Mouse (Mus musculus) left cerebral cortex, adult 2 months (tissue): ENCODE measurements around the gene Rbfox1. TPM values are rescaled to one million over a fixed set of nuclear protein-coding genes. Genes with fewer than 3 reads are reported as not detected.

Experiments
- DNase-seq, 2 experiments: peaks; one replicate each; pipeline ENCODE4 v3.0.0; 2021 to 2022; ENCODE audit warnings: low spot score in 2 of 2, mixed read lengths in 1 of 2; ENCODE audit errors: extremely low spot score in 1 of 2
- H3K27ac ChIP-seq: fragments of 200-600 bp; 2 replicates; pipeline ENCODE4 v1.8.1; 2022
- H3K4me3 ChIP-seq: fragments of 200-600 bp; 2 replicates; pipeline ENCODE4 v1.8.1; 2022
- CTCF ChIP-seq: fragments of 200-600 bp; IDR thresholded peaks from 2 replicates; pipeline ENCODE4 v1.8.1; 2022; ENCODE audit warnings: antibody characterized with exemption, mild to moderate bottlenecking, moderate library complexity
- intact Hi-C: fragments of 180-260 bp; cut with DNase I; formaldehyde crosslinking; loops from one replicate; pipeline ENCODE4 v1.15.1; 2025
- total RNA-seq, 2 experiments: library from RNA; stranded (reverse); gene quantifications; 2 replicates each; pipeline ENCODE4 v1.2.3; 2021

Gene Rbfox1
- total RNA-seq, 2 experiments from 2014 or later: 330 to 336 TPM

- no peak for DNase-seq
- intact Hi-C loops: no loop called here
- TF ChIP-seq CTCF: no peak
- no peak overlapping the region for H3K4me3 ChIP-seq
- peak overlapping the region; percentile 28 for H3K27ac ChIP-seq
Observed at GRCm38 (mm10) chr16:5997136-5997535, 112.0 kb downstream of the Rbfox1 start.

DNA sequence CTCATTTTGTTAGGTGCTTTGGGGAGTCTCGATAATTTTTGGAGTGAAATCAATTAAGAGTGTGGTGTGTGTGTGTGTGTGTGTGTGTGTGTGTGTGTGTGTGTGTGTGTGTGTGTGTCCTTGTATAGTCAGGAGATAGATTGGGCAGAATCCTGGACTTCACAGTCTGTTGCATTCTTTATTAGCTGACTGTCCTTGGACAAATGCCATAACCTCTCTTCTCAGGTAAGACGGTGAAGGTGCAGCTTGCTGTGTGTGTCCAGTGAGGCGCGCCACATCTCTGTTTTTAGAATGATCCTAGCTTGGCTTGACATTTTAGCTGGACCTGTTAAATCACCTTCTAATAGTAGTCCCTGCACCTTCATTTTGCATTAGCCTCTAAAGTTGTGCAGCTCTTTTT lies 112.5 kb downstream of the Rbfox1 start:
- intact Hi-C loops: no loop called here
- H3K27ac ChIP-seq: no peak overlapping the region
- H3K4me3 ChIP-seq: no peak overlapping the region
- no peak for DNase-seq
- no peak for TF ChIP-seq CTCF

DNA sequence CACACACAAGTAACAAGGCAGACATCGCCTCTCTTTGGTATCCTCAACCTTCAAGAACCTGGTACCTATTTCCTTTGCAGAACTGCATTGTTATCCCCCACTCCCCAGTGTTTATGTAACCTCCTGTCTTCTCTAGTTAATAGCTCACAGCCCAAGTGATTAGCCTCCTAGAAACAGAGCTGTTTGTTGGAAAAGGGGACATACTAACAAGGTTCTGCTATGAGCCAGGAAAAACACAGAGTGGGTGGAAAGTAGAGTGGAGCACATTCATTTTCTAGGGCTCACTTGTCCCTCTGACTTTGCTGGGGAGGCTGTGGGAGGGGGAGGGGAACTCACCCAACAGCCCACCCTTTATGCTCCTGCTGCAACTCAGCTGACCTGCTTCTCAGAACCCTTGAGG lies 114.9 kb downstream of the Rbfox1 start:
- TF ChIP-seq CTCF: no peak
- DNase-seq: no peak
- Histone ChIP-seq H3K4me3 (no peak overlapping the region), H3K27ac (peak overlapping the region; percentile 6; the same call in 1 of the 2 replicates)
- intact Hi-C loops: no loop called here

GRCm38 (mm10) chr16:6006996-6007395 lies 121.8 kb downstream of the Rbfox1 start:
- no peak for TF ChIP-seq CTCF
- H3K4me3 ChIP-seq: no peak overlapping the region
- intact Hi-C loops: no loop called here
- DNase-seq: no peak
- no peak overlapping the region for H3K27ac ChIP-seq

DNA sequence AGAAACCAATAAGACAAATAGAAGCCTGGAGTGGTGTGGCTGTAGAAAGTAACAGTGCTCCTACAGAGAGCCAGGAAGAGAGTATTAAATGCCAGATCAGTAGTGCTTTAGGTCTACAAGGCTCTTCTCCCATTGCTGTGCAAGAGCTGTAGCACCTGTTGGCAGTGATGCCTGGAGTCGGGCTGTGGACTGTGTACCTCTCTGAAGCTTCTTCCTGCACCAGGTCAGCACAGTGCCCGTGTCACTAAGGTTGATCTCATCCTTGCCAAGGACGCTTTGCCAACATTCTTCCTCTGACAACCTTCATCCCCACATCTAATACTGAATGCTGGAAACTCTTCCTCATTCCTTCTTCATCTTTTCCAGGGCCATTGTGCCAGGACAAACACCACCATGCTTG lies 127.7 kb downstream of the Rbfox1 start:
- no peak for TF ChIP-seq CTCF
- Histone ChIP-seq H3K27ac (no peak overlapping the region), H3K4me3 (no peak overlapping the region)
- intact Hi-C loops: loop anchor here (10.0 kb wide), 1 partner anchor 708 kb away; no protein-coding TSS in a partner anchor
- DNase-seq: no peak

- peak; percentile 82 to 90 for DNase-seq
- Histone ChIP-seq H3K27ac (no peak overlapping the region; the same call in 1 of the 2 replicates), H3K4me3 (no peak overlapping the region)
- peak; percentile 82 for TF ChIP-seq CTCF
- intact Hi-C loops: loop anchor here (2.0 to 10.0 kb wide), 7 partner anchors 56 to 714 kb away; no protein-coding TSS in a partner anchor
Observed at GRCm38 (mm10) chr16:6018639-6019038, 133.5 kb downstream of the Rbfox1 start.

DNA sequence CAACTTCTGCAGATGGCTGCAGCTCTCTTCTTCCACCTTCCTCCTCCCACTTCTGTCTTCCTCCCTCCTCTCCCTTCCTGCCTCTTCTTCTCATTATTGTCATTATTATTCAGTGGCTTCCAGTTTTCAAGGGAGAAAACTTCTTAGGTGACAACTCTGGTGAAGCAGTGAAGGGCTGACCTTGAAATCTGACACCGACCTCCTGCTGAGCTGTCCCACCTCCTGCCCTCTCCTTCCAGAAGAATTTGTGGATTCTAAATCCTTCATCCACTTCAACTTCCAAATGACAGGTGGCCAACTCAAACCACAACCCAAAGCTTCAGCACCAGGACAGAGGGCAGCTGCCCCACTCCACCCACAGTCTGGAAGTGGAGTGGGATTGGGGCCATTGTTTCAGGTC lies 134.2 kb downstream of the Rbfox1 start:
- no peak overlapping the region for H3K27ac ChIP-seq
- H3K4me3 ChIP-seq: no peak overlapping the region
- intact Hi-C loops: loop anchor here (2.0 to 10.0 kb wide), 7 partner anchors 57 to 715 kb away; no protein-coding TSS in a partner anchor
- no peak for TF ChIP-seq CTCF
- no peak for DNase-seq

GRCm38 (mm10) chr16:6031280-6031679 lies 146.1 kb downstream of the Rbfox1 start:
- TF ChIP-seq CTCF: peak; percentile 39
- DNase-seq: no peak
- intact Hi-C loops: loop anchor here (5.0 kb wide), 2 partner anchors 401 to 446 kb away; no protein-coding TSS in a partner anchor
- peak overlapping the region; percentile 75 for H3K27ac ChIP-seq
- H3K4me3 ChIP-seq: no peak overlapping the region

- DNase-seq: no peak
- intact Hi-C loops: loop anchor here (5.0 kb wide), 2 partner anchors 400 to 445 kb away; no protein-coding TSS in a partner anchor
- H3K27ac ChIP-seq: no peak overlapping the region
- no peak overlapping the region for H3K4me3 ChIP-seq
- no peak for TF ChIP-seq CTCF
Observed at GRCm38 (mm10) chr16:6032563-6032962, 147.4 kb downstream of the Rbfox1 start.

- intact Hi-C loops: loop anchor here (5.0 kb wide), 3 partner anchors 42 to 442 kb away; no protein-coding TSS in a partner anchor
- no peak overlapping the region for H3K4me3 ChIP-seq
- H3K27ac ChIP-seq: no peak overlapping the region
- no peak for DNase-seq
- no peak for TF ChIP-seq CTCF
Observed at GRCm38 (mm10) chr16:6034876-6035275, 149.7 kb downstream of the Rbfox1 start.

DNA sequence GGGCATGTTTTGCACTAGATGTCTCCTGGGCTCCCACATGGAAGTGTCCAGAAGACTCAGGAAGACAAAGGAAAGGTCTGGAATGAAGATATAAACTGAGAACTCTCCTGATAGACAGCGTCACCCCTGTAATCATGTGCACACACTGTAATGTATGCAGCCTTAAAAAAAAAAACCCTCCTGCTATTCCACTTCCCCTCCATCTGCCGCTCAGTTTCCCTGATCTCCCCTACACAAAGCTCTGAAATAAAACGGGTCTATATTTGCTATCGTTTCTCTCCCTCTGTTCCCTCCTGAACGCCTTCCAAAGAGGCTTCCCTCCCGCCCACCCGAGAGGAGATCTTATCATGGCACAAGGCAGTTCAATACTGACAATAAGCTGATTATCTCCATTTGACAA lies 151.9 kb downstream of the Rbfox1 start:
- H3K27ac ChIP-seq: peak overlapping the region; percentile 54; the same call in 1 of the 2 replicates
- intact Hi-C loops: loop anchor here (2.0 to 5.0 kb wide), 2 partner anchors 40 to 70 kb away; no protein-coding TSS in a partner anchor
- TF ChIP-seq CTCF: no peak
- no peak for DNase-seq
- H3K4me3 ChIP-seq: no peak overlapping the region

DNA sequence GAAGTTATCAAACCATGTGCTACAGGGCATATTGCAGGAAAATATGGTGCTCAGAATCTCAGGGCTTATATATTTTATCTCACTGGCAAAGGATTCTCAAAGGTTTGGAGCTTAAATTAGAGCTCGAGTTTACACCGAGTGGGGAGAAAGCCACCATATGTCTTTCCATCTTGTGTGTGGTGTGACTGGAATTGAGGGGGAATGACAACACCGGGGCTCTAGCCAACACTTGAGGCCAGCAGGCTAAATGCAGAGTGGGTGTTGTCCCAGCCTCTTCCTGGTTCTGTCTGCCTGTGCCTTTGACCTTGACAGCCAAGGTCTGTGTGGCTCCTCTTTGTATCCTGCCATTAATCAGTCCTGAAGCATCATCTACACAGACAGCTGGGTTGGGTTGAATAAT lies 157.6 kb downstream of the Rbfox1 start:
- TF ChIP-seq CTCF: no peak
- intact Hi-C loops: loop anchor here (5.0 kb wide), 2 partner anchors 305 to 385 kb away; no protein-coding TSS in a partner anchor
- Histone ChIP-seq H3K27ac (no peak overlapping the region; the same call in 1 of the 2 replicates), H3K4me3 (no peak overlapping the region)
- peak in 1 of 2 experiments; percentile 26 for DNase-seq

DNA sequence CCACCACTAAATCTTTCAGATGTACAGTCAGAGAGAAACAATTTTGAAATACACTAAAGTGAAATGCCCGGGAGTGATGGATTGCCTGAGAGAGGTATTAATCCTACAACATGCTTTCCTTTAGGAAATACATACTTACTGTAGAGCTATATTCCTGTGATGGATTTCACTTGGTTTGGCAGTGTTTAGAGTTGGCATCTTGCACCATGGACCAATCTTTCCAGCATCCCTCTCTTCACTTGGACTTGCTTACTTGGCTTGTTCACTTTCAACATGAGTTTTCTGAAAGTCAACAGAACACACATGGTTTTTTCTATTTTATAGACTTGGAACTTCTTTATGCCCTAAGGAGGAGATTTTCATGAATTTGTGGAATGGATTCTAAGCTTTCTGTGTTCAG lies 163.4 kb downstream of the Rbfox1 start:
- TF ChIP-seq CTCF: no peak
- DNase-seq: no peak
- intact Hi-C loops: no loop called here
- Histone ChIP-seq H3K27ac (no peak overlapping the region), H3K4me3 (no peak overlapping the region)
